Mouse (Mus musculus) adrenal gland, postnatal 36 days (tissue): Measurements from ENCODE around the gene Rnf222. TPM values are rescaled to one million over a fixed set of nuclear protein-coding genes. Genes with fewer than 3 reads are reported as not detected.
"Not testable (repeated sequence)": the region's sequence is repeated elsewhere in the genome, so short reads cannot be mapped to it uniquely, and the experiment has no call there.

Experiments used
- DNase-seq, 2 experiments: peaks; one replicate each; pipeline ENCODE4 v3.0.0; 2021; ENCODE audit warnings: mixed read lengths in 1 of 2
- total RNA-seq, 2 experiments: library from RNA; stranded (reverse); gene quantifications; 2 replicates each; pipeline ENCODE4 v1.2.3; 2021

Rnf222 gene
- total RNA-seq, 2 experiments from 2014 or later, result 0.13 TPM; not detected in 1

DNA sequence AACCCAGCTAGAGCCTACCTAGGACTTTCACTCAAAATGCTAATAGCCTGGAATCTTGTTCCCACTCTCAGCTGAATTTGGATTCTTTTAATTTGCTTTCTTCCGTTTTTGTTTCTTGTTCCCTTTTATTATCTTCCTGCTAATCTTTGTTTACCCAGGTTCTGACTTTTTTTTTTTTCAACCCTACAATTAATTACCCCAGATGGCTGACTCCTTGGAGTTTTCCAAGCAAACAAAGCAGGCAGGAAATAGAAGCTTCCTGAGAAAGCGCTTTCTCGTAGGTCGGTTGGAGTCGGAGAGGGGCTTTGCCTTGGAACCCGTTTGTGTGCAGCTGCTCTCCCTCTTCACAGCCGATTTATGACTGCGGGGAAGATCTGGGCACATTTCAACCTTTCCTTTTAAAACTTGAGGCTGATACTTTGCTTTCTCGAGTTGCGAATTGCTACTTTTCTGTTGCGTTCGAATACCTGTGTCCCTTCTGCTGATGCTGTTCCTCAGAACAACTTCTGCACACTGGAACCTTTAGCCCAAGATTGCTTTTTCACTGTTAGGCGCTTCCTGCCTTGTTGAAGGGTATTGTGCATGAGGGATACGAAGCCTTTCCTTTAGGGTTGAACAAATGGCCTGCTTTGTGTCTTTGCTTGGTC is 23.3 kb downstream of the Rnf222 start:
- DNase-seq, result no peak

DNA sequence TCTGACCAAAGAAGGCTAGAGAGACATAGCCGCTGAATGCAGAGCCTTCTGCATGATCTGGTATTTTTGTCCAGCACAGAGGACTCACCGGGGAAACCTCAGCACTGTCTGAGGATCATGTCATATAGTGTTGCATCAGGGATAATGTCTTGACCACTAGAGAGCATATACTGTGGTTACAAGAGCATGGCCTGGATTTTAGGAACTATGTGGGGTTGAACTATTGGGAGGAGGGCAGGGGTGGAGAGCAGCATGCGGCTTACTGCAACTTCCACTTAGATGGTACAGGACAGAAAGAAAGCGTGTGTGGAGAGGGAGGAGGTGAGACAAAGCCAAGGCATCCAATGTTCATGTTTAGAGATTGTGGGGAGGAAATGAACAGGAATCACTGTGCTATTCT is 26.2 kb downstream of the Rnf222 start:
- no peak for DNase-seq

DNA sequence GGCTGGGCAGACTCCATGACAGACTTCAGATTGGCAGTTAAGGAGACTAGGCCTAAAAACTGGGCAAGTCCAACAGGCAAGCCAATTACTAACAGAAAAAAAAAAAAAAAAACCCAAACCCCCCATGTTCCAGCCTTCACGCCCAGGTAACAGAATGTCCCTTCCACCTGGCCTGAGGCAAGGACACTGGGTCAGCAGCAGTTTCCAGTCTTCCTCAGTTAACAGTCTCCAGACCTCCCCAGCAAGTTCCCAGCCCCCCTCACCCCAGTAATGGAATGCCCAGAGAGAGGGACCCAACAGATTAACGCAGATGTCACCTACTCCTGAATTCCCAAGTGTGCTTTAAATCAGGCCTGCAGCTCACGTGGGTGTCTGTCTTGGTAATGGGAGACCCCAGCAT is 34.8 kb downstream of the Rnf222 start:
- DNase-seq, result no peak

DNA sequence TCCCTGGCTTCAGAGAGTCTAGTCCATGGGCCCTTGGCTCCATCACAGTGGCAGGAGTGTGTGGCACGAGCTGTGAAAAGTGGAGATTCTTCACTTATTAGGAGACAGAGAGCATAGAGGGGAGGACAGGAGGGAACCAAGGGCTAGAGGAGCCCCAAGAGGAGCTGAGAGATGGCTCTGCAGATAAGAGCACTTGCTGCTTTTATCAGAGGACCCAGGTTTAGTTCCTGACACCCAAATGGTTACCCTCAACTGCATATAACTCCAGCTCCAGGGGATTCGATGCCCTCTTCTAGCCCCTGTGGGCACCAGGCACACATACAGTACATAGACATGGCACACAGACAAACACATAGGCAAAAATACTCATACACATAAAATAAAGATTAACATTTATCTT is 36.4 kb downstream of the Rnf222 start:
- DNase-seq, result no peak

DNA sequence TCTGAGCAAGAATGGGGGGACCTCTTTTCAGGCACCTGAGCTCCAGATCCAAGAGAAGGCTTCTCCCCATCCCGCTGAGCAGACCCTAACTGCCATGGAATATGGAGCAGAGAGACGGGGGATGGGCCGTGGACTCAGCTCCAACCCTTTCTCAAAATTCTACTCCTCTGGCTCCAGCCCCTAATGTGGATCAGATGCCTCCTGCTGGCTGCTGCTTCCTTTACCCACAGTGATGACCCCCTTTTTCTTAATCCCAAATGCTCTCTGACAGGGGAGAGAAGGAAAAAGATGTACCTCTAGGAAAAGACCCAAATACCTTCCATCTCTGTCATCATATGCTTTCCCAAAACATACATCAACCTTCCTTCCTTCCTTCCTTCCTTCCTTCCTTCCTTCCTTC is 38.6 kb downstream of the Rnf222 start, which contains the start of gene Odf4:
Gene Odf4 (minus strand): TSS at position 101 of the 400 bp plus-strand sequence.
- no peak for DNase-seq

DNA sequence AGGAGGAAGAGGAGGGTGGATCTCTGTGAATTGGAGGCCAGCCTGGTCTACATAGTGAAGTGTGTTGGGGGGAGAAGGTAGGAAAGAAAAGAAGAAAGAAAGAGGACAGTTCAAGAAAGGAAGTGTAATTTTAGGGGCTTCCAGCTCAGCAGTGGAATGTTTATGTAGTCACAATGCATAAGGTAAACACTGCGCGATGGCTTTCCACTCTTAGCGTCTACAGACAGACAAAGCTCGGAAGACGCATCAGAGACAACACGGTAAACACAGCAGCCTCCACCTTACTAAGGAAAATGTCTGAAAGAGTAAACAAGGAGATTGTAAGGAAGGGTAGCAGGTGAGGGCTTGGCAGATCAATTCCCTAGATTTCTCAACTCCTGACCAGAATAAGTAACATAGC is 41.6 kb downstream of the Rnf222 start:
- DNase-seq, result no peak

DNA sequence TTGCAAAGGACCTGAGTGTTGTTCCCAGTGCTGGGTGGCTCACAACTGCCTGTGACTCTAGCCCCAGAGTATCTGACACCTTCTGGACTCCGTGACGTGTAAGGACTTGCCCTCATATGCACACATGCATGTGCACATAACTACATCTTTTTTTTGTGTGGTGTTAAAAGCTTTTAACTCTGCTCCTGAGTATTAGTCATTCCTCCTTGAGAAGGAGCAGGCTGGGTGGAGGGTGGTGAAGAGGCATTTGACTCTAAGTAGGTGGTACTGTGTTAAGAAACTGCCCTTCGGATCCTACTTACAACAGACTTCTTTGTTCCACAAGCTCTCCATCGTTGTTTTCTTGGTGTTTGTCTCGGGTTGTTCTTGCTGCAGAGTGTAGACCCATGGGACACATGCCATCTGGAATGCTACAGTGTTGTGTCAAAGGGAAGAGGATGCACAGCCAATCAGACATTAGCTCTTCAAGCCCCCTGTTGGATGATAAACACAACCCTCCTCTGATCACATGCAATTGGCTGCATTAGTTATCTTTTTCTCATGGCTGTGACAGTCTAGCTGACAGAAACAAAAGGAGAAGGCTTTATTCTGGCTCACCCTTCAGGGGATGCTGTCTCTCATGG is 45.6 kb downstream of the Rnf222 start:
- no peak for DNase-seq

DNA sequence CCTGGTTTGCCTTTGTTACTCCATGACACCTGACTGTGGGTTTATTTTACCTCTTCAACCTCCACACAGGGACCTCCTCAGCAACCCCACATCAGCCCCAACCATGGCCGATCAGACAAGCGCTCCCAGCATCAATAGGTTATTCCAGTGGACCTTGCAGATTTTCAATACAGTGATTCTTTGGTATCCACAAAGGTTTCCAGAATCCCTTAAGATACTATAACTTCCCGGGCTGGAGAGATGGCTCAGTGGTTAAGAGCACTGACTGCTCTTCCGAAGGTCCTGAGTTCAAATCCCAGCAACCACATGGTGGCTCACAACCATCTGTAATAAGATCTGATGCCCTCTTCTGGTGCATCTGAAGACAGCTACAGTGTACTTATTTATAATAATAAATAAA is 48.6 kb downstream of the Rnf222 start:
- DNase-seq, result not testable (repeated sequence)

DNA sequence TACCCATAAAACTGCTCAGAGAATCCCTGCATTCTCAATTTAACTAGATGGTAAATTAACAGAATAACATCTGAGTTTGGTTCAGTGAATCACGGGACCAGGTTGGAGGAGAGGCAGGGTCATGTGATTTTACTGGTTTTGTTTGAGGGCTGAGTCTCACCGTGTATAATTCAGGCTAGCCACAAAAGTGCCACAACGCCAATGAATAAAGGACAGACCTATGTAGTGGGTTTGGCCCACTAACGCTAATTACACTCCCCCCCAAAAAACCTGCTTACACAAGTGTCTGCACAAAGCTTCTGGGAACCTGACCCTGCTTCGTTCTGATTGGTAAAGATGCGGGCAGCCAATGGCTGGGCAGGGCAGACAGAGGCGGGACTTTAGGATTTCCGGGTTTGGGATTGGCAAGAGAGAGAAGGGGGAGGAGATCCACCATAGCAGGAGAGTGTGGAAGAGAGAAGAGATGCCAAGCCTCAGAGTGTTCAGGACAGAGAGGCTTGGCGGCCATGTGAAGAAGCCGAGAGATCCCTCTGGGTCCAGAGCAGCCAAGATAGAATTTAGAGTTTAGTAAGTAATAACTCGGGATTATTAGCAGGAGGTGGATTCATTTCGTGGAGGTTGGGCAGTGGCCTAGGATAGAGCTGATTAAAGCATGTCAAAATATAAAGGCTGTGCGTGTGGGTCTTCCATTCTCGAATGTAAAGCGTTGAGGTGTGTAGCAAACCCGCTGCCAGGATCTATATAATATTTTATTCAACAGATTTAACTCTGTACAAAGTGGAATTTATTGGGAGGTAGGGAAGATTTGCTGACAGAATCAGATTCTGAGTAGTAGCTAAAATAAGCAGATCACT is 51.3 kb downstream of the Rnf222 start:
- peak; percentile 89 to 90 for DNase-seq

DNA sequence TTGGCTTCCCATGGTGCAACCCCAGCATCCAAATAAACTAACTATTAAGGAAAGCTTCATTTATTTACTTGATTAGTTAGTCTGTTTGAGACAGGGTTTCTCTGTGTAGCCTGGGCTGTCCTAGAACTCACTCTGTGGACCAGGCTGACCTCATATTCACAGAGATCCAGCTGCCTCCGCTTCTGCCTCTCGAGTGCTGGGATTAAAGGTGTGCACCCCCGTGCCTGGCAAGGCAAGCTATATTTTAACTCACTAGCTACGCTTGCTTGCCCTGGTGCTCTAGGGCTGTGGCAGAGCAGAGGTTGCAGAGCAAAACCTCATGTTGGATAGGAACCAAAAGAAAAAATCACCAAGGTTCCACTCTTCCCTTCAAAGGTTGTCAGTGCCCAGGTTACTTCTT is 52.2 kb downstream of the Rnf222 start:
- DNase-seq, result no peak

DNA sequence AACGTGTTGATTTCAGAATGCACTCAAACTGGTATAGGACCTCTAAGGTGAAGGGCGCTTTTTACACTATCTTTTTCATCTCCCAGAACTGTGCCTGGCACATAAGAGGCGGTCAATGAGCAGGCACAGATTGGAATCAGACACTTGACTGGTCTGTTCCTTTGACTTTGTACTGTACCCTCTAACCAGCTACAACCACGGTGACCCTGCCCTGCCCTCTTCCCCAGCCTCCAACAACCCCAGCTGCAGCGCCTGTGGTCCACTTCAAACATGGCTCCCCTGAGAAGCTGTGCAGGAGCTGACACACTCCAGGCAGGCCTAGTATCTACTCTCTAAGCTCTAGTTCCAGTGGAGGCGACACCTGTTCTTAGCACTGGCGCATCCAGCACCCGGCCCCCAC is 54.4 kb downstream of the Rnf222 start:
- DNase-seq, result no peak

DNA sequence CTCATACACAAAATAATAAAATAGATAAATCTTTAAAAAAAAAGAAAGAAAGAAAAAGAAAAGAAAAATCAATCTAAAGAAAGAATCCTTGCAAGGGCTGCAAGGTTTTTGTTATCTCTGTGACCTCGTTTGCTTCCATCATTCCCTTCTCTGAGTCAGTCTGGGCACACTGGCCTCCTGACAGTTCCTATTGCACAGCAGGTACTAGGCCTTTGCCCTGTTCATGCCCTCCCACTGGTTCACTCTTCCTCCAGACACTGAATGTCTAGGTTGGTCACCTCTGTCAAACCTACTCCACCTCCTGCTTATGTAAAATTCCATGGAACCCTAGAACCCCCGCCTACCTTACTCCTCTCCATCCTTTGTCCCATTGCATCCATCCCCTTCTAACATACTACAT is 56.9 kb downstream of the Rnf222 start:
- peak; percentile 41 to 42 for DNase-seq

Other genes with a start within 250 kb of the Rnf222 start
- 10 to 100 TPM; 33.8 to 35.6 TPM for gene Myh10, start 197.0 kb upstream of the Rnf222 start, total RNA-seq
- 10 to 100 TPM; 58.4 to 81.8 TPM for gene Ndel1, start 16.7 kb upstream of the Rnf222 start, total RNA-seq
- gene Rpl26, start 13.0 kb downstream of the Rnf222 start, total RNA-seq, result 1,000 to 10,000 TPM; 1,232 to 1,254 TPM
- under 1 TPM in 1 of 2 experiments, not detected in 1; 0.46 TPM for gene Odf4, start 38.5 kb downstream of the Rnf222 start, total RNA-seq
- 10 to 100 TPM; 14.8 to 19.9 TPM for gene Arhgef15, start 68.9 kb downstream of the Rnf222 start, total RNA-seq
- 10 to 100 TPM; 28.8 to 36.4 TPM for gene Slc25a35, start 79.6 kb downstream of the Rnf222 start, total RNA-seq
- 10 to 100 TPM; 22.5 to 23.3 TPM for gene Rangrf, start 86.6 kb downstream of the Rnf222 start, total RNA-seq
- 10 to 100 TPM; 28.3 to 30.6 TPM for gene Pfas, start 119.9 kb downstream of the Rnf222 start, total RNA-seq
- 10 to 100 TPM; 19.5 to 28.9 TPM for gene Ctc1, start 127.4 kb downstream of the Rnf222 start, total RNA-seq
- gene Aurkb, start 157.1 kb downstream of the Rnf222 start, total RNA-seq, result 1 to 10 TPM; 5.0 to 6.4 TPM
- 10 to 100 TPM; 26.4 to 30.4 TPM for gene Borcs6, start 171.2 kb downstream of the Rnf222 start, total RNA-seq
- gene Tmem107, start 182.3 kb downstream of the Rnf222 start, total RNA-seq, result 10 to 100 TPM; 13.5 to 17.5 TPM
- gene Vamp2, start 199.9 kb downstream of the Rnf222 start, total RNA-seq, result 100 to 1,000 TPM; 116 to 130 TPM
- 100 to 1,000 TPM; 112 to 153 TPM for gene Per1, start 206.7 kb downstream of the Rnf222 start, total RNA-seq
- gene Hes7, start 231.9 kb downstream of the Rnf222 start, total RNA-seq, result under 1 TPM; 0.17 to 0.26 TPM
- under 1 TPM; 0.50 to 0.76 TPM for gene 9130213A22Rik, start 234.0 kb downstream of the Rnf222 start, total RNA-seq
- gene Aloxe3, start 237.3 kb downstream of the Rnf222 start, total RNA-seq, result 1 to 10 TPM in 1 of 2 experiments, under 1 TPM in 1; 0.63 to 1.1 TPM